Mouse (Mus musculus) effector memory CD4-positive, alpha-beta T cell, adult 7 months (primary cell): Measurements from ENCODE around the gene Eln. TPM values are rescaled to one million over a fixed set of nuclear protein-coding genes. Genes with fewer than 3 reads are reported as not detected.

ENCODE experiments used
- polyA plus RNA-seq: library from polyadenylated mRNA; unstranded; fragments of 100-300 nt; shearing (Covaris generic); gene quantifications from one replicate; pipeline ENCODE4 v1.2.1, GENCODE M21; 2017

Gene Eln
- polyA plus RNA-seq, result 0.35 TPM

GRCm38 (mm10) chr5:134746890-134747511 is at the start of gene Eln:
Eln (minus strand) TSS chr5:134747323.

GRCm38 (mm10) chr5:134688086-134688717 is 58.9 kb downstream of the Eln start, which contains the start of gene Limk1:
Limk1 (minus strand) TSS chr5:134688598.

Other genes starting within 250 kb of the Eln start
- gene Clip2, start 194.9 kb downstream of the Eln start, polyA plus RNA-seq, result 0.35 TPM
- gene Syna, start 187.2 kb downstream of the Eln start, polyA plus RNA-seq, result not detected
- gene Rfc2, start 166.0 kb downstream of the Eln start, polyA plus RNA-seq, result 102 TPM
- gene Lat2, start 132.3 kb downstream of the Eln start, polyA plus RNA-seq, result 0.52 TPM
- 240 TPM for gene Eif4h, start 107.8 kb downstream of the Eln start, polyA plus RNA-seq
- 12.7 TPM for gene Limk1, start 58.7 kb downstream of the Eln start, polyA plus RNA-seq
- not detected for gene Tmem270, start 159.4 kb upstream of the Eln start, polyA plus RNA-seq
- not detected for gene Cldn13, start 168.2 kb upstream of the Eln start, polyA plus RNA-seq
- gene Mettl27, start 185.0 kb upstream of the Eln start, polyA plus RNA-seq, result 5.6 TPM
- not detected for gene Cldn4, start 199.6 kb upstream of the Eln start, polyA plus RNA-seq
- not detected for gene Cldn3, start 238.9 kb upstream of the Eln start, polyA plus RNA-seq